Mouse (Mus musculus) heart, postnatal 10 days (tissue): ENCODE results near the gene Gyg. TPM values are rescaled to one million over a fixed set of nuclear protein-coding genes. Genes with fewer than 3 reads are reported as not detected.
"Not testable (repeated sequence)": the region's sequence is repeated elsewhere in the genome, so short reads cannot be mapped to it uniquely, and the experiment has no call there.

Source experiments
- DNase-seq, 2 experiments: peaks; one replicate each; pipeline ENCODE4 v3.0.0; 2021
- intact Hi-C: fragments of 180-260 bp; cut with DNase I; formaldehyde crosslinking; loops from one replicate; pipeline ENCODE4 v1.15.1; 2025
- total RNA-seq, 2 experiments: library from RNA; stranded (reverse); gene quantifications; 2 replicates each; pipeline ENCODE4 v1.2.3; 2021

Gyg gene
- total RNA-seq, 2 experiments from 2014 or later, result 135 to 143 TPM

GRCm38 (mm10) chr3:20133745-20134144, 21.4 kb downstream of the Gyg start:
- no peak for DNase-seq
- intact Hi-C loops, result no loop called here

GRCm38 (mm10) chr3:20132731-20133130, 22.4 kb downstream of the Gyg start:
- peak in 1 of 2 experiments; percentile 19 for DNase-seq

GRCm38 (mm10) chr3:20131350-20131720, 23.8 kb downstream of the Gyg start:
- peak in 1 of 2 experiments; percentile 7 for DNase-seq
- intact Hi-C loops, result no loop called here

More at GRCm38 (mm10) chr3:20132731-20133130, 22.4 kb downstream of the Gyg start:
- intact Hi-C loops, result no loop called here

GRCm38 (mm10) chr3:20130456-20131349, 24.4 kb downstream of the Gyg start:
- intact Hi-C loops, result no loop called here
- peak; percentile 48 to 58 for DNase-seq

GRCm38 (mm10) chr3:20129491-20129890, 25.6 kb downstream of the Gyg start:
- intact Hi-C loops, result no loop called here

GRCm38 (mm10) chr3:20127047-20127595, 28.0 kb downstream of the Gyg start:
- DNase-seq, result no peak
- intact Hi-C loops, result no loop called here

More at GRCm38 (mm10) chr3:20129491-20129890, 25.6 kb downstream of the Gyg start:
- DNase-seq, result no peak

- intact Hi-C loops, result no loop called here
These were observed 29.5 kb downstream of the Gyg start for GRCm38 (mm10) chr3:20125604-20126003.

GRCm38 (mm10) chr3:20121582-20121981, 33.5 kb downstream of the Gyg start:
- DNase-seq, intact Hi-C loops: not testable (repeated sequence)

More at GRCm38 (mm10) chr3:20125604-20126003, 29.5 kb downstream of the Gyg start:
- no peak for DNase-seq

GRCm38 (mm10) chr3:20119686-20120244, 35.4 kb downstream of the Gyg start:
- no peak for DNase-seq
- intact Hi-C loops, result no loop called here

- intact Hi-C loops, result no loop called here
- no peak for DNase-seq
These were observed 36.0 kb downstream of the Gyg start for GRCm38 (mm10) chr3:20119044-20119591.

- DNase-seq, result no peak
- intact Hi-C loops, result no loop called here
These were observed 43.2 kb downstream of the Gyg start for GRCm38 (mm10) chr3:20111913-20112312.

GRCm38 (mm10) chr3:20108881-20109280, 46.2 kb downstream of the Gyg start:
- no peak for DNase-seq
- intact Hi-C loops, result no loop called here

- DNase-seq, result no peak
- intact Hi-C loops, result no loop called here
These were observed 50.3 kb downstream of the Gyg start for GRCm38 (mm10) chr3:20104776-20105175.

GRCm38 (mm10) chr3:20104318-20104717, 50.8 kb downstream of the Gyg start:
- DNase-seq, result no peak
- intact Hi-C loops, result no loop called here

GRCm38 (mm10) chr3:20103830-20104229, 51.3 kb downstream of the Gyg start:
- intact Hi-C loops, result no loop called here
- DNase-seq, result no peak

GRCm38 (mm10) chr3:20082161-20082560, 73.0 kb downstream of the Gyg start:
- intact Hi-C loops, result loop anchor here (5.0 kb wide), 1 partner anchor 70 kb away; no protein-coding TSS in a partner anchor
- peak; percentile 76 to 78 for DNase-seq

- intact Hi-C loops, result loop anchor here (1.0 to 5.0 kb wide), 3 partner anchors 121 to 431 kb away; no protein-coding TSS in a partner anchor
- peak; percentile 16 to 22 for DNase-seq
These were observed 78.7 kb downstream of the Gyg start for GRCm38 (mm10) chr3:20076145-20077053.
